Mouse (Mus musculus): ENCODE measurements around the gene Cfdp1. TPM values are rescaled to one million over a fixed set of nuclear protein-coding genes. Genes with fewer than 3 reads are reported as not detected.

Cfdp1 gene
- polyA plus RNA-seq, 1 experiment, result 5.8 TPM

DNA sequence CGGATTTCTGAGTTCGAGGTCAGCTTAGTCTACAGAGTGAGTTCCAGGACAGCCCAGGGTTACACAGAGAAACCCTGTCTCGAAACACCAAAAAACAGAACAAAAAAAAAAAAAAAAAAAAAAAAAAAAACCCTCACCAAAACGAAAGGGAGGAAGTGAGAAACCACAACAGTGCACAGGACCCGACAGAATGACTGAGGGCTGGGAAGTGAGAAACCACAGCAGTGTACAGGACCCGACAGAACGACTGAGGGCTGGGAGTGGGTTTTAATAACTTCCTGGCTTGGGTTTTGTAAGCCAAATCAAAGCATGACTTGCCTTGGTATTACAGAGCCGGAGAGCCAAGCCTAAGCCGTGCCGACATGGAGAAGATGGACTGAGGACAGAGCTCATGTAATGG is 32.9 kb downstream of the Cfdp1 start:
- Histone ChIP-seq H3K27ac (ENCODE audit: control insufficient read depth, insufficient read depth, low read length) (no peak overlapping the region), H3K4me1 (replicated peaks; ENCODE audit: control insufficient read depth, insufficient read depth, low read length) (peaks cover 8% of the 10 kb centered on the region), H3K4me3 (ENCODE audit: control insufficient read depth, insufficient read depth, low read length) (no peak overlapping the region), H3K36me3 (ENCODE audit: control insufficient read depth, insufficient read depth, low read length) (no peaks in the 10 kb centered on the region), H3K27me3 (ENCODE audit: control insufficient read depth, insufficient read depth, low read length) (no peaks in the 10 kb centered on the region)
- 4% methylated on average over 10 of the region's 10 CpGs for WGBS
- peak; percentile 60 for DNase-seq
- no peak for TF ChIP-seq POLR2A (IDR thresholded peaks at IDR 0.05; ENCODE audit: control insufficient read depth, extremely low read depth, insufficient read depth, low read length, poor library complexity)
- TF ChIP-seq CTCF (IDR thresholded peaks at IDR 0.05; ENCODE audit: borderline replicate concordance, control insufficient read depth, extremely low read depth, insufficient read depth, low read length, poor library complexity), result no peak

DNA sequence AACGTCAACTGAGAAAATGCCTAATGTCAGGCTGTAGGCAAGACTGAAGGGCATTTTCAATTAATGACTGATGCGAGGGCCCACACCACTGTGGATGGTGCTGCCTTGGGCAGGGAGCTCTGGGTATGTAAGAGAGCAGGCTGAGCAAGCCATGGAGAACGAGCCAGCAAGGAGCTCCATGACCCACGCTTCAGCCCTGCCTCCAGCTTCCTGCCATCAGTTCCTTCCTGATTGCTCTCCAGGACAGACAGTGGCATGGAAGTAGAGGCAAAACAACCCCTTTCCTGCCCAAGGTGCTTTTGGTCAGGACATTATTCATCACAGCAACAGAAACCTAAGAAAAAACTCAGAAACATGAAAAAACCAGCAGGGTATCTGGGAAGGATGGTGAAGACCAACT is 33.4 kb downstream of the Cfdp1 start:
- no peak overlapping the region for H3K4me3 ChIP-seq (ENCODE audit: control insufficient read depth, insufficient read depth, low read length)
- no peaks in the 10 kb centered on the region for H3K36me3 ChIP-seq (ENCODE audit: control insufficient read depth, insufficient read depth, low read length)
- WGBS, result 62% methylated on average over 4 of the region's 4 CpGs
- no peak overlapping the region for H3K27ac ChIP-seq (ENCODE audit: control insufficient read depth, insufficient read depth, low read length)
- no peak for DNase-seq
- H3K4me1 ChIP-seq (replicated peaks; ENCODE audit: control insufficient read depth, insufficient read depth, low read length), result peaks cover 8% of the 10 kb centered on the region
- H3K27me3 ChIP-seq (ENCODE audit: control insufficient read depth, insufficient read depth, low read length), result no peaks in the 10 kb centered on the region
- TF ChIP-seq POLR2A (IDR thresholded peaks at IDR 0.05; ENCODE audit: control insufficient read depth, extremely low read depth, insufficient read depth, low read length, poor library complexity), result no peak
- no peak for TF ChIP-seq CTCF (IDR thresholded peaks at IDR 0.05; ENCODE audit: borderline replicate concordance, control insufficient read depth, extremely low read depth, insufficient read depth, low read length, poor library complexity)

DNA sequence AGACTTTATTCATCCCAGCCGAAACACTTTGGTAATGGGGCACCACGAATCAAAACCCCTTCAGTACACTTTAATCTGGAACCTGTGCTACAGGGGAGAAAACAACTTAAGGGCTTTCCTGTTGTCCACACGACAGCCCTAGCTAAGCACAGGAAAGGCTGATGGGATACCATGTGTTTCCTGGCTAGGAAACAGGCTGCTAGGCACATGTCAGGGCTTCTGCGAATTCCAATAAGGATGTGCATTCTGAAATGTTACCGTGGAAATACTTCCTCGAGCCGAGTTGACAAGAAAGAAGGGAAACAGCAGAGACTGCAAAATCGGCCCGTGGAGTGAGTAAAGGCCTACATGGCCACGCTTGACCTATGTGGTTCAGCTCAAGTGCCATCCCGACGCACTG is 34.1 kb downstream of the Cfdp1 start:
- no peak for TF ChIP-seq POLR2A (IDR thresholded peaks at IDR 0.05; ENCODE audit: control insufficient read depth, extremely low read depth, insufficient read depth, low read length, poor library complexity)
- TF ChIP-seq CTCF (IDR thresholded peaks at IDR 0.05; ENCODE audit: borderline replicate concordance, control insufficient read depth, extremely low read depth, insufficient read depth, low read length, poor library complexity), result no peak
- Histone ChIP-seq H3K36me3 (ENCODE audit: control insufficient read depth, insufficient read depth, low read length) (no peaks in the 10 kb centered on the region), H3K27me3 (ENCODE audit: control insufficient read depth, insufficient read depth, low read length) (no peaks in the 10 kb centered on the region), H3K4me1 (replicated peaks; ENCODE audit: control insufficient read depth, insufficient read depth, low read length) (peaks cover 8% of the 10 kb centered on the region), H3K27ac (ENCODE audit: control insufficient read depth, insufficient read depth, low read length) (no peak overlapping the region), H3K4me3 (ENCODE audit: control insufficient read depth, insufficient read depth, low read length) (no peak overlapping the region)
- WGBS, result 91% methylated on average over 12 of the region's 12 CpGs
- DNase-seq, result no peak

DNA sequence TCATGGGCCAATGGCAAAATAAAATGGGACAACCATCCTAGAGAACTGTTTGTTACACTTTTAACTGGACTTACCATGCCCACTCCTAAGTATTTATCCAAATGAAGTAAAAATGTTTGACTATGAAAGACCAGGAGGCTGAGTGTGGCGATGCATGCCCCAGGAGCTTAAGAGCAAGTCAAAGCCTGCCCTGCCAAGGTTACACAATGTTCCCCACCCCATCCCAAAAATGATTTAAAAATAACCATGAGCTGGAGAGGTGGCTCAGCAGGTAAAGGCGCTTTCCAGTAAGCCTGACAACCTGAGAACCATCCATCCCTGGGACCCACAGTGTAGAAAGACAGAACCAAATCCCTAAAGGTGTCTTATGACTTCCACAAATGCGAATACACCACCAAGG is 35.5 kb downstream of the Cfdp1 start:
- no peaks in the 10 kb centered on the region for H3K36me3 ChIP-seq (ENCODE audit: control insufficient read depth, insufficient read depth, low read length)
- no peak for DNase-seq
- H3K4me1 ChIP-seq (replicated peaks; ENCODE audit: control insufficient read depth, insufficient read depth, low read length), result peaks cover 8% of the 10 kb centered on the region
- WGBS, result 93% methylated on average over 3 of the region's 3 CpGs
- no peak overlapping the region for H3K4me3 ChIP-seq (ENCODE audit: control insufficient read depth, insufficient read depth, low read length)
- no peak overlapping the region for H3K27ac ChIP-seq (ENCODE audit: control insufficient read depth, insufficient read depth, low read length)
- no peaks in the 10 kb centered on the region for H3K27me3 ChIP-seq (ENCODE audit: control insufficient read depth, insufficient read depth, low read length)
- TF ChIP-seq CTCF (IDR thresholded peaks at IDR 0.05; ENCODE audit: borderline replicate concordance, control insufficient read depth, extremely low read depth, insufficient read depth, low read length, poor library complexity) (no peak), POLR2A (IDR thresholded peaks at IDR 0.05; ENCODE audit: control insufficient read depth, extremely low read depth, insufficient read depth, low read length, poor library complexity) (no peak)

DNA sequence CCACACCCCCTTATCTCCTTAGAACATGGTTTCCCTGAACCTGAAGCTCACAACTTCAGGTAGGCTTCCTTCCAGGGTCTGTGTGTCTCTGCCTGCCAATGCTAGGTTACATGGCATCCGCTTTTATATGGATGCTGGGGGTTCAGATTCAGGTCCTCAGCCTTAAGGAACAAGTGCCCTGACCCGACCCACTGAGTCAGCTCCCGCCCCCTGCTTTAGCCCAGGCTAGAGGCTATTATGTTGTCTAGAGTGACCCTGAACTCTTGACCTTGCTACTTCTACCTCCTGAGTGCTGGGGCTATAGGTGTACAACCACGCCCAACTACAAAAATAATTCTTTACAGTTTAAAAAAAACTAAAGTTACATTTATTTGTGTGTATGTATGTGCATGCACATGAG is 39.0 kb downstream of the Cfdp1 start:
- no peaks in the 10 kb centered on the region for H3K36me3 ChIP-seq (ENCODE audit: control insufficient read depth, insufficient read depth, low read length)
- 99% methylated on average over 4 of the region's 4 CpGs for WGBS

DNA sequence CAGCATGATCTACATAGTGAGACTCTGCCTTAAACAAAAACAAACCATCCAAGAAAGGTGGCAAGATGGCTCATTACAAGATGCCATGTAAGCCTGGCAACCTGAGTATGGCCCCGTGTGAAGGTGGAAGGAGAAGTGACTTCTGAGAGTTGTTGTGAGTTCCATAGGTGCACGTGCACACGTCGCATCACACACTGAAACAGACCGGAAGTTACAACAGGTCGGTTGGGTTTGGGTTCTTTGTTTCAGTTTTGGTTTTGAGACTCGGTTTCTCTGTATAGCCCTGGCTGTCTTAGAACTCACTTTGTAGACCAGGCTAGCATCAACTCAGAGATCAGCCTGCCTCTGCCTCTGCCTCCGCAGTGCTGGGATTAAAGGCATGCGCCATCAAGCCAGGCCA is 40.3 kb downstream of the Cfdp1 start:
- 97% methylated on average over 9 of the region's 9 CpGs for WGBS
- no peak for TF ChIP-seq POLR2A (IDR thresholded peaks at IDR 0.05; ENCODE audit: control insufficient read depth, extremely low read depth, insufficient read depth, low read length, poor library complexity)
- TF ChIP-seq CTCF (IDR thresholded peaks at IDR 0.05; ENCODE audit: borderline replicate concordance, control insufficient read depth, extremely low read depth, insufficient read depth, low read length, poor library complexity), result no peak

More for the DNA sequence above, 39.0 kb downstream of the Cfdp1 start:
- no peak overlapping the region for H3K4me3 ChIP-seq (ENCODE audit: control insufficient read depth, insufficient read depth, low read length)
- TF ChIP-seq POLR2A (IDR thresholded peaks at IDR 0.05; ENCODE audit: control insufficient read depth, extremely low read depth, insufficient read depth, low read length, poor library complexity) (no peak), CTCF (IDR thresholded peaks at IDR 0.05; ENCODE audit: borderline replicate concordance, control insufficient read depth, extremely low read depth, insufficient read depth, low read length, poor library complexity) (no peak)
- no peaks in the 10 kb centered on the region for H3K27me3 ChIP-seq (ENCODE audit: control insufficient read depth, insufficient read depth, low read length)
- no peaks in the 10 kb centered on the region for H3K4me1 ChIP-seq (replicated peaks; ENCODE audit: control insufficient read depth, insufficient read depth, low read length)
- DNase-seq, result no peak
- no peak overlapping the region for H3K27ac ChIP-seq (ENCODE audit: control insufficient read depth, insufficient read depth, low read length)

DNA sequence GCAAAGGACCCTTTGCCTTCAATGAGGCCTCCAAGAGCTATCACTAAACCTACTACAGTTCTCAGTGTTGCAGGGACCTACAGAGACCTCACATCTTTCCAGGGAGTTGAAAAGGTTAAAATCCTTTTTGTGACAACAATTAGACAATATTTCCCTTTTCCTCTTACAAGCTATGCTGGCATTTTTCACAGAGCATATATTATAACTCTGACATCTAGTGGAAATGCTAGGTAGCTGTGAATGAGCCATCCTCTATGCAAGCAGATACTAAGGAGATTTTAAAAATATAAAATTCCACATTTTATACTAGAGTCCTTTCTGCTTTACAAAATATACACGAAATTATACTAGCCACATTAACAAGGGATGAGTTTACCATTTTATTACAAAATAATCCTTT is 41.3 kb downstream of the Cfdp1 start:
- no peak for DNase-seq
- WGBS, result 84% methylated on average over 1 of the region's 1 CpGs
- Histone ChIP-seq H3K36me3 (ENCODE audit: control insufficient read depth, insufficient read depth, low read length) (no peaks in the 10 kb centered on the region), H3K27me3 (ENCODE audit: control insufficient read depth, insufficient read depth, low read length) (no peaks in the 10 kb centered on the region), H3K27ac (ENCODE audit: control insufficient read depth, insufficient read depth, low read length) (no peak overlapping the region), H3K4me3 (ENCODE audit: control insufficient read depth, insufficient read depth, low read length) (no peak overlapping the region), H3K4me1 (replicated peaks; ENCODE audit: control insufficient read depth, insufficient read depth, low read length) (no peaks in the 10 kb centered on the region)
- TF ChIP-seq POLR2A (IDR thresholded peaks at IDR 0.05; ENCODE audit: control insufficient read depth, extremely low read depth, insufficient read depth, low read length, poor library complexity) (no peak), CTCF (IDR thresholded peaks at IDR 0.05; ENCODE audit: borderline replicate concordance, control insufficient read depth, extremely low read depth, insufficient read depth, low read length, poor library complexity) (no peak)

More for the DNA sequence above, 40.3 kb downstream of the Cfdp1 start:
- H3K27me3 ChIP-seq (ENCODE audit: control insufficient read depth, insufficient read depth, low read length), result no peaks in the 10 kb centered on the region
- no peak overlapping the region for H3K4me3 ChIP-seq (ENCODE audit: control insufficient read depth, insufficient read depth, low read length)
- H3K36me3 ChIP-seq (ENCODE audit: control insufficient read depth, insufficient read depth, low read length), result no peaks in the 10 kb centered on the region
- DNase-seq, result no peak
- no peaks in the 10 kb centered on the region for H3K4me1 ChIP-seq (replicated peaks; ENCODE audit: control insufficient read depth, insufficient read depth, low read length)
- H3K27ac ChIP-seq (ENCODE audit: control insufficient read depth, insufficient read depth, low read length), result no peak overlapping the region
